Mouse (Mus musculus): ENCODE measurements around the gene Rps6kl1.

DNA sequence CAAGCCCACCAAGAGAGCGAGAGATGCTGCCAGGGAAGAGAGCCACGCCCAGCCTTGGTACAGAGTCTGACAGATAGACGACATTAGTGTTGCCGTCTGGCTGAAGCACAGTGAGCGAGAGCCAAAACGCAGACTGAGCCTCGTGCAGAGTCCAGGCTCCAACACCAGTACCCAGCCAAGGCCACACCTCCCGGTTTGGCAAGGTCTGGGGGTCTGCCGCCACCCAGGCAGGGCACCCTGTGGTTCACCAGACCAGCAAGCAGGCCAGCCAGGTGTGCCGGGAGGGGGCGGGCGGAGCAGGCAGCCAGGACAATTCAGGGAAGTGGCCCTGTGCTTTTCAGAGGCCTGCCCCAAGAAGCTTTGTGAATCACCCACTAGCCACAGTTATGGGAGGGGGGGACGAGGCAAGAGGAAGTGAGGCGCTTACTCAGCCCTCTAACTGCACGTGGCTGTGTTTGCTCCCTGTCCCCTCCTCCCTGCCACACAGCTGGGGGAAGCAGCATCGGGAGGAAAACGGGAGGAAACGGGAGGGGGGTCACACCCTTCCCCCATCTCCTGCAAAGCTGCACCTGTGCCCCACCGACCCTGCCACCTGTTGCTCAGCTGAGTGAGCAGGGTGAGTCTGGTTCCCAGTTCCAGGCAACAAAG lies 41.5 kb upstream of the Rps6kl1 start:
- TF ChIP-seq CTCF (conservative IDR thresholded peaks at IDR 0.05; ENCODE audit: insufficient read depth, insufficient read length, low read depth, low read length) (no peak), POLR2A (IDR thresholded peaks at IDR 0.05; ENCODE audit: low read depth, low read length) (no peak)

Measured in kidney, adult 2 months (tissue).